Mouse (Mus musculus): ENCODE measurements around the gene Trim45. TPM values are rescaled to one million over a fixed set of nuclear protein-coding genes. Genes with fewer than 3 reads are reported as not detected.

Gene Trim45
- total and polyA plus RNA-seq, 3 experiments: 2.5 to 3.7 TPM; not detected in 1

DNA sequence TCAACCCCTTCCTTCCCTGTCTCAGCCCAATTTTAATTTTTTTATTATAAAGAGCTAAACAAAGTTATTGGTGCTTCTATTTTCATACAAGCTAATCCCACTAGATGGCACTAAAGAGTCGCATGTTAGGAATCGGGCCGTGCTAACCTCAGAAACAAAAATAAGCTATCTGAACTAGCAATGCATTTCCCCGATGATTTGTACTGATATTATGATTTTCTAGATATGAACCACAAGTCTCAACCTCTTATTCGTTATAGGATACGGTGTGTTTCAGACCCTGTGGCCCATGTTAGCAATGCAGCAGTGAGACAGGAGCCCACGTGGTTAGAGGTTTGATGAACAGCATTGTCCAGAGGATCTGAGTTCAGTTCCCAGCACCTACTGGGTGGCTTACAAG lies 5.2 kb upstream of the Trim45 start (continued):
- no peak for TF ChIP-seq MAFK (IDR thresholded peaks at IDR 0.05; ENCODE audit: borderline replicate concordance, low read depth, low read length)
- TF ChIP-seq NELFE (IDR thresholded peaks at IDR 0.05; ENCODE audit: low read depth, low read length): no peak

- Histone ChIP-seq H3K79me2 (ENCODE audit: control insufficient read depth, insufficient read depth, low read length, poor library complexity) (no peaks in the 10 kb centered on the region; the same call in 1 of the 2 replicates), H3K4me3 (ENCODE audit: control insufficient read depth in 1 of 2, insufficient read depth in 1 of 2, low read depth in 2 of 2, low read length in 2 of 2) (peak overlapping the region; percentile 94 to 98), H3K9ac (ENCODE audit: control insufficient read depth, low read depth, low read length, poor library complexity, severe bottlenecking) (peak overlapping the region; percentile 83), H3K9me3 (replicated peaks; ENCODE audit: insufficient read depth, low read length) (no peaks in the 10 kb centered on the region), H3K4me1 (ENCODE audit: control insufficient read depth in 1 of 2, insufficient read depth in 2 of 2, low read length in 2 of 2) (peaks cover 0 to 20% of the 10 kb centered on the region in 2 experiments; a peak in 3 of 4 replicates), H3K27ac (ENCODE audit: control insufficient read depth, low read depth, low read length) (peak overlapping the region; percentile 84), H3K27me3 (ENCODE audit: control insufficient read depth in 1 of 2, insufficient read depth in 2 of 2, low read length in 2 of 2) (no peaks in the 10 kb centered on the region), H3K36me3 (ENCODE audit: control insufficient read depth in 1 of 2, insufficient read depth in 2 of 2, low read length in 2 of 2) (peaks cover 0 to 3% of the 10 kb centered on the region in 2 experiments; a peak in 2 of 4 replicates)
- peak; percentile 75 for DNase-seq (ENCODE audit: low read depth, low spot score)
- TF ChIP-seq HCFC1 (IDR thresholded peaks at IDR 0.05; ENCODE audit: low read depth, low read length) (peak; percentile 70), GATA1 (IDR thresholded peaks at IDR 0.05; ENCODE audit: low read depth, low read length) (peak; percentile 19), USF1 (IDR thresholded peaks at IDR 0.05; ENCODE audit: low read depth, low read length) (peak; percentile 94), ETS1 (IDR thresholded peaks at IDR 0.05; ENCODE audit: low read depth, low read length) (no peak; the same call in 1 of the 2 replicates), NELFE (IDR thresholded peaks at IDR 0.05; ENCODE audit: low read depth, low read length) (peak; percentile 27; the same call in 1 of the 2 replicates), E2F4 (IDR thresholded peaks at IDR 0.05; ENCODE audit: borderline replicate concordance, low read depth, low read length) (no peak), MAX (IDR thresholded peaks at IDR 0.05; ENCODE audit: low read length) (peak; percentile 51; the same call in 1 of the 2 replicates), RCOR1 (IDR thresholded peaks at IDR 0.05; ENCODE audit: low read depth, low read length) (no peak), TBP (IDR thresholded peaks at IDR 0.05; ENCODE audit: low read depth, low read length) (peak; percentile 46; the same call in 1 of the 2 replicates), SIN3A (IDR thresholded peaks at IDR 0.05; ENCODE audit: low read length) (peak; percentile 71), POLR2A (IDR thresholded peaks at IDR 0.05; ENCODE audit: control insufficient read depth in 1 of 2, insufficient read depth in 1 of 2, low read depth in 1 of 2, low read length in 2 of 2, poor library complexity in 1 of 2) (peak in 1 of 2 experiments; percentile 48; a peak in 1 of 4 replicates), USF2 (IDR thresholded peaks at IDR 0.05; ENCODE audit: borderline replicate concordance in 1 of 2, insufficient read depth in 1 of 2, low read depth in 1 of 2, low read length in 2 of 2) (peak; percentile 35 to 76; a peak in 3 of 4 replicates), ZKSCAN1 (IDR thresholded peaks at IDR 0.05; ENCODE audit: low read depth, low read length) (no peak), MXI1 (IDR thresholded peaks at IDR 0.05; ENCODE audit: low read depth, low read length) (no peak), BHLHE40 (IDR thresholded peaks at IDR 0.05; ENCODE audit: borderline replicate concordance, low read depth, low read length) (peak; percentile 47; the same call in 1 of the 2 replicates)
Measured at GRCm38 (mm10) chr3:100920611-100921140, 1.3 kb upstream of the Trim45 start.
